Mouse (Mus musculus) adrenal gland, adult 2 months (tissue): ENCODE data around the gene Nedd1. TPM values are rescaled to one million over a fixed set of nuclear protein-coding genes. Genes with fewer than 3 reads are reported as not detected.
A peak's percentile ranks its signal among the peaks of the same experiment; 100 is the strongest.

Source experiments
- DNase-seq: peaks from one replicate; pipeline ENCODE4 v3.0.0; 2021
- long read RNA-seq: library from polyadenylated mRNA; stranded (forward); transcript quantifications from one replicate; pipeline ENCODE4 v2.0.0, GENCODE M21; 2021
- polyA plus RNA-seq: library from polyadenylated mRNA; depleted of rRNA; stranded (reverse); fragments of >200 nt; gene quantifications from 2 replicates; pipeline ENCODE4 v1.2.3, GENCODE M21; 2012; rRNA removed
- total RNA-seq, 2 experiments: library from RNA; stranded (reverse); gene quantifications; 2 replicates each; pipeline ENCODE4 v1.2.3; 2021

Nedd1 gene
- total RNA-seq (10 to 100 TPM; 12.3 to 13.9 TPM), polyA plus RNA-seq (0.79 and 1.2 TPM in 2 replicates)
- long read RNA-seq, transcript Nedd1-201 (15 exons, 3,534 nt): major isoform, 12 of 16 reads
- long read RNA-seq, partial matches to known transcripts: 1 of 16 reads
- long read RNA-seq, other reads (novel, unspliced or antisense): 3 of 16 reads

- peak; percentile 97 for DNase-seq
These were observed at the start of gene Nedd1 for GRCm38 (mm10) chr10:92721771-92722619. TSS of gene Nedd1 (minus strand) at chr10:92722420.

DNA sequence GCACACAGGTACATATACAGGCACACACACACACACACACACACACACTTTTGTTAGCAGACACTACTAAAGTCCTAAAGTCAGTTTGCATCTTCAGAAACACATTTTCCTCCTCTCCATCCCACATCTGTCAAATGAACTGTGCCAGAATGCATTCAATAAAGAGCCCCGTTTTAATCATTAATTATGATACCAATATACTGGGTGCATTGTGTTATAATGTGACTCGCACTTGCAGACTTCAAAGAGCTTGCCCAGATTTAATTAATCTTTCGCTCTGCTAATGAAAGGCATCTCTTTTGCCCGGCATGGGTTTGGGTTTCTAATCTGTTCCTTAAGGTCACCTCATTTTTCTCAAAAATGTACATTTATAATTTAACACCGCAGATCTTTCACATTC is 32.1 kb upstream of the Nedd1 start:
- DNase-seq: no peak

DNA sequence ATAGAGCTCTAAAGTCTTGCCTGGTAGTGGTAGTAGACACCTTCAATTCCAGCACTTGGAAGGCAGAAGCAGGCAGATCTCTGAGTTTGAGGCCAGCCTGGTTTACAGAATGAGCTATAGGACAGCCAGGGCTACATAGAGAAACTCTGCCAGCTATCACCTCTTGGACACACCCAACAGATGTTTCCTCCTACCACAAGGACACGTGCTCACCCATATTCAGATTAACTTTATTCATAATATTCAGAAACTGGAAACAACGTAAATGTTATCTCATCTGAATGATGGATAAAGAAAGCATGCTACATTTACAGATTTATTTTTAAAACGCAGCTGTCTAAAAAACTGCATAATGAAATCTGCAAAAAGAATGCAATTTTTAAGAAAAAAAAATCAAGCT is 8.1 kb upstream of the Nedd1 start:
- DNase-seq: no peak

- no peak for DNase-seq
These were observed 6.5 kb upstream of the Nedd1 start for GRCm38 (mm10) chr10:92728723-92729122.

- no peak for DNase-seq
These were observed 384 bp upstream of the Nedd1 start for GRCm38 (mm10) chr10:92722620-92722988.

- no peak for DNase-seq
These were observed 23.2 kb downstream of the Nedd1 start for GRCm38 (mm10) chr10:92699032-92699431.

GRCm38 (mm10) chr10:92675056-92675455 is 47.2 kb downstream of the Nedd1 start:
- no peak for DNase-seq

- no peak for DNase-seq
These were observed 50.3 kb downstream of the Nedd1 start for GRCm38 (mm10) chr10:92671906-92672305.

GRCm38 (mm10) chr10:92665287-92665686 is 56.9 kb downstream of the Nedd1 start:
- no peak for DNase-seq

- no peak for DNase-seq
These were observed 69.0 kb downstream of the Nedd1 start for GRCm38 (mm10) chr10:92653266-92653665.

DNA sequence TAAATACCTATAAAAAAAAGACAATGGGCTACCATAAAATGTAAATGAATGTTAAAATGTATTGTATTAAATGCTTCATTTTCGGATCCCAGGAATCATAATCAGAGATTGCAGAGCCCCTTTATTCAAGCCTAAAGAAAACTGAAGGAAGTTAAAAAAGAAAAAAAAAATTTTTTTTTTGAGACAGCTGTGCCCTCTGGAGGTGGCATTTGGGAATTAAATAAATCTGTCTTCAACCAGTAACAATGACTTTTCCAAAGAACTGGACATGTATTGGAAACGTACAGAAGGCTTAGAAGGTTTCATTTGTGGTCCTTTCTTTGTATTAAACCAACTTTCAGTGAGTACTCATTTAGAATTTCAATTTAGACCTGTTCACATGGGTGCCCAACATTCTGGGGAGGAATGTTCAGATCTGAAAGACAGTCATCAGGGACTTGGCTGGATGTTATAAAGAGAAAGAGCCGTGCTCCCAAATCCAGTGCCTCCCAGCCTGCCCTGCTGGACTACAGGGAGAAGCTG is 69.8 kb downstream of the Nedd1 start:
- no peak for DNase-seq

DNA sequence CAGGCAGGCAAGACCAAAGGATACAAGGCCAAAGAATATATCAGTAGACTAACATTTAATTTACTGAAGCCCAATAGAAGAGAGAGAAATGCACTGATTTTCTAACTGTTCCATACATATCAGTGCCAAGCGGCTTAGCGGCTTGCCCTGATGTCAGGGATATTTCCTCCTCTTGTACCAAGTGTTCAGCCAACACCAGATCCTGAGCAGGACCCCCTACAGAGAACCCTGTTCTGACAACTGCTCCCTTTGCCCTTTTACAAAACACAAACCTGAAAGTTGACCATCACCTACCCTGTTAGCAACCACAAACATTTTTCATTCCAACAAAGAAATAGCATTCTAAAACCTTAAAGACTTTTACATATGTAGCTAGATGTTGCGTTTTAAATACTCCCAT is 71.0 kb downstream of the Nedd1 start:
- DNase-seq: no peak

DNA sequence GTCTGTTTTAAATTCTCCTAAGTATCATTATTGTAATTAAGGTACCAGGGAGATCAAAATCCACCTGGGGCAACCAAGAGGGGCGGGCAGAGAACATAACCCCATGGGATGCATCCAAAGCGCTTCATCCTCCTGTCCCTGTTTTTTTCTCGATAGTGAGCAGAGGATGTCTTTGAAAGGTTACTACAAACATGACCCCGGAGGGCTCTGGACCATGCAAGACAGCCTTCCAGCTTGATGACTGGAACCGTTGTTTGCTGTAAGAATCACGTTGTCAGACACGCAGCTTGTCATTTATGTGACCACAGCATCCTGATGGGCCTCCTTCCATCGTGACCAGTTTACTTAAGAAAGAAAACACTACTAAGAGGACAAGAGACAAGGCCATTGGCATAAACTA is 73.1 kb downstream of the Nedd1 start:
- no peak for DNase-seq

DNA sequence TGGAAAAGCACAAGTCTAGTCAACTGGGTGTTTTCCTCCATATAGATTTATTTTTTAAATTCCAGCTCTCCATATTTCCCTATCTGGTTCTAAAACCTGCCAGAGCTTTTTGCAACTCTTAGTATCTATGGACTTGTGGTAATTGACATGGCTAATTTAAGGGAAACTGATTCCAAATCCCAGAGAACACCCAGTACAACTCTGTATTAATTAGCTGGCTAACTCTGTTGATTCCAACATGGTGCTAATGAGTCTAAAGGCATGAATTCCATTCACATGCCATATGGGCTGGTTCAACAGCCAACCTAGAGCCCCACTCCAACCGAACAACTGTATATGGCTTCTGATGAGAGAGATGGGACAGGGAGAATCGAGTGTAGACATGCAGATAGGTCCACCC is 74.5 kb downstream of the Nedd1 start:
- no peak for DNase-seq

DNA sequence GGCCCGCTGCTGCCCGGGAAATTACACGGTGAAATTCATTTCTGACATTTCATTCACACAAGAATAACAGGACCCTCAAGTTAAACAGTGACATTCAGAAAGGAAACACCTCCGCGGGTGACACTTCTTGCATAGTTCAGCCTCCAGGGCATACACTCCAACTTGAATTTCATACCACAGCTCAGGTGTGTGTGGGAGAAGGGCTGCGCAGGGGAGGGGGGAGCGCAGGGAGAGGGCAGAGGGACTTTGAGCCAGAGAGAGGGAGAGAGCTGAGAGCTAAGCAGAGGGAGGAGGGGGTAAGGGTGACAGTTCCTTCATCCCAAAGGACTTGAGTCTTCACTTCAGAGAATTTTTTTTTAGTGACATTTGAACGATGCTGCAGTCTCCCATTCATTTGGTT is 78.2 kb downstream of the Nedd1 start:
- no peak for DNase-seq

DNA sequence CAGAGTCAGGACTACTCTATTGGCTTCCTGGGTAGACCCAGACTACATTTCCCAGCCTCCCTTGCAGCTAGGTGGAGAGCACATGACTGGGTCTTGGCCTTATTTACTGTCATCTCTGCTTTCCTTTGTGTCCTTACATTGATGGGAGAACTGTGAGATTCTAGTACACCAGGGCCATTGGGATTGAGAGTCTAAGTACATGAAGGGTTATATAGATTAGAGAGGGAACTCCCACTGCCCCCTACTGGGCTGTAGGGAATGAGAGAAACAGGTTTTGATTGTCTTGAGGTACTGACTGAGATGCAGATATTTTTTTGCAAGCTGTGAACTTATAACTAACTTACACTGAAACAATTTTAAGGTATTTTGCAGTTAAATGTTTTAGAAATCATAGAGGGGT is 81.2 kb downstream of the Nedd1 start:
- no peak for DNase-seq
